Mouse (Mus musculus) neural tube, embryonic 11.5 days (tissue): ENCODE measurements around the gene Aspscr1. TPM values are rescaled to one million over a fixed set of nuclear protein-coding genes. Genes with fewer than 3 reads are reported as not detected.

Source experiments
- ATAC-seq: fragments of 200-750 bp; cut with Nextera tagmentation; 2 replicates; pipeline ENCODE4 v1.8.0; 2017; ENCODE audit warnings: moderate number of reproducible peaks, mild to moderate bottlenecking, moderate TSS enrichment, moderate library complexity; ENCODE audit not compliant: insufficient read depth, low FRiP score, low TSS enrichment
- DNase-seq: peaks from one replicate; pipeline ENCODE4 v3.0.0-alpha.2; 2015; ENCODE audit warnings: low spot score
- H3K27ac ChIP-seq: fragments of 300-500 bp; sonication (generic); 2 replicates; pipeline ENCODE4 v1.5.1; 2014; ENCODE audit warnings: low read depth, mild to moderate bottlenecking, low read length
- H3K27me3 ChIP-seq: fragments of 300-500 bp; sonication (generic); 2 replicates; pipeline ENCODE4 v1.6.1; 2014; ENCODE audit warnings: mild to moderate bottlenecking, low read length, mixed read lengths; ENCODE audit not compliant: control insufficient read depth, insufficient read depth
- H3K36me3 ChIP-seq: fragments of 300-500 bp; sonication (generic); 2 replicates; pipeline ENCODE4 v1.6.1; 2014; ENCODE audit warnings: mild to moderate bottlenecking, low read length, moderate library complexity, mixed read lengths; ENCODE audit not compliant: control insufficient read depth, insufficient read depth
- H3K4me1 ChIP-seq: fragments of 300-500 bp; sonication (generic); 2 replicates; pipeline ENCODE4 v1.6.1; 2014; ENCODE audit warnings: low read length, mixed read lengths; ENCODE audit not compliant: control insufficient read depth, insufficient read depth
- H3K4me2 ChIP-seq: fragments of 300-500 bp; sonication (generic); 2 replicates; pipeline ENCODE4 v1.6.1; 2014; ENCODE audit warnings: low read depth, mild to moderate bottlenecking, moderate library complexity
- H3K4me3 ChIP-seq: fragments of 300-500 bp; sonication (generic); 2 replicates; pipeline ENCODE4 v1.5.1; 2014; ENCODE audit warnings: low read depth, low read length
- H3K9ac ChIP-seq: fragments of 300-500 bp; sonication (generic); 2 replicates; pipeline ENCODE4 v1.6.1; 2014; ENCODE audit warnings: mild to moderate bottlenecking, low read length
- H3K9me3 ChIP-seq: fragments of 300-500 bp; sonication (generic); 2 replicates; pipeline ENCODE4 v1.6.1; 2016; ENCODE audit warnings: low read length; ENCODE audit not compliant: control insufficient read depth
- WGBS: fragments of 180-500 bp; shearing (Covaris S2); extraction: QIAGEN DNeasy Blood & Tissue Kit; methylation state at CpG from one replicate; pipeline ENCODE4 v1.1.7; 2014; 5-methylcytosine and 5-hydroxymethylcytosine counted together
- polyA plus RNA-seq: library from polyadenylated mRNA; unstranded; fragments of >200 nt; fragmentation: Nextera tagmentation; extraction: Ambion mirVana; gene quantifications from 2 replicates; pipeline ENCODE4 v1.2.1, GENCODE M21; 2014

Gene Aspscr1
- polyA plus RNA-seq, 1 experiment from 2014 or later: 136 TPM

GRCm38 (mm10) chr11:120703696-120704454, 31.1 kb downstream of the Aspscr1 start:
- H3K36me3 ChIP-seq: peaks cover 6% of the 10 kb centered on the region
- 27% methylated on average over 15 of the region's 15 CpGs for WGBS
- H3K4me2 ChIP-seq: no peak overlapping the region
- H3K9me3 ChIP-seq: no peaks in the 10 kb centered on the region
- ATAC-seq (no peak), DNase-seq (no peak)
- no peaks in the 10 kb centered on the region for H3K27me3 ChIP-seq
- H3K4me3 ChIP-seq: no peak overlapping the region
- H3K9ac ChIP-seq: peak overlapping the region; percentile 48; the same call in 1 of the 2 replicates
- peak overlapping the region; percentile 34; the same call in 1 of the 2 replicates for H3K27ac ChIP-seq
- H3K4me1 ChIP-seq: peaks cover 32% of the 10 kb centered on the region

GRCm38 (mm10) chr11:120704486-120705325, 31.9 kb downstream of the Aspscr1 start:
- peak overlapping the region; percentile 34; the same call in 1 of the 2 replicates for H3K27ac ChIP-seq
- no peak for DNase-seq
- 16% methylated on average over 8 of the region's 8 CpGs for WGBS
- H3K36me3 ChIP-seq: peaks cover 6% of the 10 kb centered on the region
- no peak overlapping the region for H3K4me2 ChIP-seq
- ATAC-seq: no peak
- no peaks in the 10 kb centered on the region for H3K9me3 ChIP-seq
- H3K4me1 ChIP-seq: peaks cover 32% of the 10 kb centered on the region
- peak overlapping the region; percentile 48; the same call in 1 of the 2 replicates for H3K9ac ChIP-seq
- no peaks in the 10 kb centered on the region for H3K27me3 ChIP-seq
- H3K4me3 ChIP-seq: no peak overlapping the region

- Histone ChIP-seq H3K36me3 (peaks cover 1% of the 10 kb centered on the region; the same call in 1 of the 2 replicates), H3K4me2 (no peak overlapping the region)
- 52% methylated on average over 5 of the region's 5 CpGs for WGBS
Measured at GRCm38 (mm10) chr11:120706120-120706519, 33.3 kb downstream of the Aspscr1 start.

GRCm38 (mm10) chr11:120707225-120707624, 34.5 kb downstream of the Aspscr1 start:
- WGBS: 5% methylated on average over 12 of the region's 12 CpGs
- Histone ChIP-seq H3K27ac (no peak overlapping the region; the same call in 1 of the 2 replicates), H3K9ac (peak overlapping the region; percentile 10; the same call in 1 of the 2 replicates), H3K4me3 (no peak overlapping the region), H3K36me3 (no peaks in the 10 kb centered on the region; the same call in 1 of the 2 replicates), H3K9me3 (no peaks in the 10 kb centered on the region), H3K4me1 (peaks cover 34% of the 10 kb centered on the region), H3K4me2 (no peak overlapping the region), H3K27me3 (no peaks in the 10 kb centered on the region)
- DNase-seq: no peak
- ATAC-seq: no peak

More at GRCm38 (mm10) chr11:120706120-120706519, 33.3 kb downstream of the Aspscr1 start:
- Histone ChIP-seq H3K27me3 (no peaks in the 10 kb centered on the region), H3K27ac (no peak overlapping the region), H3K4me3 (no peak overlapping the region), H3K9me3 (no peaks in the 10 kb centered on the region), H3K9ac (no peak overlapping the region), H3K4me1 (peaks cover 34% of the 10 kb centered on the region)
- no peak for ATAC-seq
- no peak for DNase-seq

GRCm38 (mm10) chr11:120707969-120708368, 35.2 kb downstream of the Aspscr1 start:
- Histone ChIP-seq H3K27me3 (no peaks in the 10 kb centered on the region), H3K9me3 (no peaks in the 10 kb centered on the region), H3K27ac (no peak overlapping the region), H3K4me3 (no peak overlapping the region), H3K9ac (no peak overlapping the region), H3K36me3 (no peaks in the 10 kb centered on the region; the same call in 1 of the 2 replicates), H3K4me2 (no peak overlapping the region), H3K4me1 (peaks cover 34% of the 10 kb centered on the region)
- WGBS: 29% methylated on average over 5 of the region's 5 CpGs
- ATAC-seq: no peak
- DNase-seq: no peak

GRCm38 (mm10) chr11:120709551-120709950, 36.8 kb downstream of the Aspscr1 start:
- no peak for DNase-seq
- Histone ChIP-seq H3K36me3 (no peaks in the 10 kb centered on the region; the same call in 1 of the 2 replicates), H3K9ac (no peak overlapping the region), H3K4me2 (no peak overlapping the region), H3K4me1 (peaks cover 32% of the 10 kb centered on the region), H3K27me3 (no peaks in the 10 kb centered on the region), H3K4me3 (no peak overlapping the region), H3K27ac (no peak overlapping the region), H3K9me3 (no peaks in the 10 kb centered on the region)
- no peak for ATAC-seq
- 77% methylated on average over 2 of the region's 2 CpGs for WGBS

GRCm38 (mm10) chr11:120710672-120711071, 37.9 kb downstream of the Aspscr1 start:
- ATAC-seq (no peak), DNase-seq (no peak)
- no peak overlapping the region for H3K9ac ChIP-seq
- no peak overlapping the region for H3K27ac ChIP-seq
- no peaks in the 10 kb centered on the region; the same call in none of the 2 replicates for H3K36me3 ChIP-seq
- H3K4me3 ChIP-seq: no peak overlapping the region
- no peaks in the 10 kb centered on the region for H3K9me3 ChIP-seq
- H3K27me3 ChIP-seq: no peaks in the 10 kb centered on the region
- H3K4me2 ChIP-seq: no peak overlapping the region
- 25% methylated on average over 5 of the region's 5 CpGs for WGBS
- peaks cover 30% of the 10 kb centered on the region for H3K4me1 ChIP-seq

- H3K9me3 ChIP-seq: no peaks in the 10 kb centered on the region
- WGBS: 53% methylated on average over 8 of the region's 8 CpGs
- peaks cover 2% of the 10 kb centered on the region for H3K36me3 ChIP-seq
- H3K9ac ChIP-seq: no peak overlapping the region; the same call in 1 of the 2 replicates
- no peak overlapping the region for H3K27ac ChIP-seq
- DNase-seq (no peak), ATAC-seq (no peak)
- no peak overlapping the region for H3K4me3 ChIP-seq
- peak overlapping the region; percentile 88 for H3K4me2 ChIP-seq
- H3K27me3 ChIP-seq: no peaks in the 10 kb centered on the region
- H3K4me1 ChIP-seq: peaks cover 19% of the 10 kb centered on the region
Measured at GRCm38 (mm10) chr11:120711980-120712604, 39.3 kb downstream of the Aspscr1 start.
